Mouse (Mus musculus) myocyte (in vitro differentiated cells): ENCODE measurements at regions not wholly inside any gene's neighbourhood (a gene's known extent, or its start where the extent isn't known, plus 50 kb on each side); places are given as distances from the start of the nearest gene placed in this dataset.

Experiments
- CEBPB ChIP-seq: IDR thresholded peaks from 2 replicates; pipeline ENCODE4 v1.6.1; 2011; ENCODE audit warnings: mild to moderate bottlenecking, moderate library complexity; ENCODE audit not compliant: poor library complexity, insufficient read depth, severe bottlenecking
- E2F4 ChIP-seq: IDR thresholded peaks from one replicate; pipeline ENCODE4 v1.6.1; 2011; ENCODE audit warnings: mild to moderate bottlenecking, control low read depth, moderate library complexity; ENCODE audit not compliant: insufficient read depth
- MAX ChIP-seq: IDR thresholded peaks from one replicate; pipeline ENCODE4 v1.6.1; 2011; ENCODE audit warnings: low read depth, mild to moderate bottlenecking, control low read depth
- MYOG ChIP-seq, 3 experiments: IDR thresholded peaks; one replicate each; pipeline ENCODE4 v1.6.1; 2011; ENCODE audit warnings: control low read depth in 2 of 3, low read depth in 2 of 3, mild to moderate bottlenecking in 2 of 3; ENCODE audit not compliant: insufficient read length in 2 of 3, control insufficient read depth in 1 of 3, insufficient read depth in 1 of 3
- POLR2A ChIP-seq: IDR thresholded peaks from one replicate; pipeline ENCODE4 v1.6.1; 2011; ENCODE audit warnings: low read depth, mild to moderate bottlenecking, control low read depth, moderate library complexity; ENCODE audit not compliant: insufficient read length
- POLR2AphosphoS2 ChIP-seq: IDR thresholded peaks from one replicate; pipeline ENCODE4 v1.6.1; 2011; ENCODE audit warnings: low read depth, control low read depth; ENCODE audit not compliant: insufficient read length
- SRF ChIP-seq: IDR thresholded peaks from one replicate; pipeline ENCODE4 v1.6.1; 2011; ENCODE audit warnings: low read depth; ENCODE audit not compliant: control insufficient read depth, insufficient read length

DNA sequence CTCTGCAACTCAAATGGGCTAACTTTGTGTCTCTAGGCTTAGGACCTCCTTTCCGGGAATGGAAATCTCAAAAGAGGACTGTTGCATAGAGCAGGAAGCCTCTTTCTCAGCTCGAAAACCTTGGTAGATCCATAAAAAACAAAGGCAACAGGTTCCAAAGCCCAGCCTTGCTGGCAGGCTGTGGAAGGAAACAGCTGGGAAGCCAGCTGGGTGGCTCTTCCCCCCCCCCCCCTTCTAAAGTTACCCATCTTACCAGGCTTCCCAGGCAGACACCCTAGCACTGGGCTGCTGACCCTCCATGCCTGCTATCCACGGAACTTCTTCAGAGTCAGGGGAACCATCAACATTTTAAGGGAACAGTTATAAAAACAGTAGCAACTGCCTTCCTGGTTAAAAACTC is 172.7 kb upstream of the Lpp start:
- TF ChIP-seq POLR2A: no peak
- no peak for TF ChIP-seq CEBPB
- no peak for TF ChIP-seq POLR2AphosphoS2
- TF ChIP-seq E2F4: no peak
- peak; percentile 13 to 88 (median 66) for TF ChIP-seq MYOG (IDR thresholded peaks at IDR 0.05; ENCODE audit: control insufficient read depth in 1 of 3, insufficient read depth in 1 of 3, insufficient read length in 2 of 3, low read depth in 2 of 3)
- TF ChIP-seq SRF: no peak
- no peak for TF ChIP-seq MAX
